Mouse (Mus musculus) stomach, postnatal 0 days (tissue): ENCODE measurements around the gene Plaur. TPM values are rescaled to one million over a fixed set of nuclear protein-coding genes. Genes with fewer than 3 reads are reported as not detected.

Experiments used
- ATAC-seq: fragments of 200-750 bp; cut with Nextera tagmentation; 2 replicates; pipeline ENCODE4 v1.8.0; 2017; ENCODE audit not compliant: low FRiP score, low TSS enrichment
- DNase-seq: peaks from one replicate; pipeline ENCODE4 v3.0.0-alpha.2; 2016; ENCODE audit warnings: low spot score
- H3K27ac ChIP-seq: fragments of 300-500 bp; sonication (generic); replicated peaks from 2 replicates; pipeline ENCODE4 v1.5.1; 2014; ENCODE audit warnings: mild to moderate bottlenecking, control low read depth
- H3K27me3 ChIP-seq: fragments of 300-500 bp; sonication (generic); 2 replicates; pipeline ENCODE4 v1.6.1; 2014; ENCODE audit warnings: low read length; ENCODE audit not compliant: control insufficient read depth, insufficient read depth
- H3K36me3 ChIP-seq: fragments of 300-500 bp; sonication (generic); 2 replicates; pipeline ENCODE4 v1.6.1; 2014; ENCODE audit warnings: low read length, mixed read lengths; ENCODE audit not compliant: control insufficient read depth, insufficient read depth
- H3K4me1 ChIP-seq: fragments of 300-500 bp; sonication (generic); replicated peaks from 2 replicates; pipeline ENCODE4 v1.6.1; 2014; ENCODE audit warnings: antibody characterized with exemption; ENCODE audit not compliant: control insufficient read depth, insufficient read depth
- H3K4me2 ChIP-seq: fragments of 300-500 bp; sonication (generic); replicated peaks from 2 replicates; pipeline ENCODE4 v1.6.1; 2014; ENCODE audit warnings: low read depth, mild to moderate bottlenecking, control low read depth, moderate library complexity
- H3K4me3 ChIP-seq: fragments of 300-500 bp; sonication (generic); 2 replicates; pipeline ENCODE4 v1.5.1; 2014; ENCODE audit warnings: low read depth, low read length, control low read depth
- H3K9ac ChIP-seq: fragments of 300-500 bp; sonication (generic); 2 replicates; pipeline ENCODE4 v1.6.1; 2014; ENCODE audit warnings: mild to moderate bottlenecking, low read length, control low read depth, mixed read lengths
- H3K9me3 ChIP-seq: fragments of 300-500 bp; sonication (generic); 2 replicates; pipeline ENCODE4 v1.6.1; 2016; ENCODE audit warnings: low read length; ENCODE audit not compliant: control insufficient read depth
- CTCF ChIP-seq: IDR thresholded peaks from 2 replicates; pipeline ENCODE4 v1.5.1; 2016; ENCODE audit warnings: antibody characterized with exemption, low read depth, mild to moderate bottlenecking, moderate library complexity
- EP300 ChIP-seq: optimal IDR thresholded peaks from 2 replicates; pipeline ENCODE3; 2016; ENCODE audit warnings: antibody characterized with exemption
- WGBS: fragments of 180-500 bp; shearing (Covaris S2); extraction: QIAGEN DNeasy Blood & Tissue Kit; methylation state at CpG from one replicate; pipeline ENCODE4 v1.1.7; 2014; 5-methylcytosine and 5-hydroxymethylcytosine counted together
- polyA plus RNA-seq: library from polyadenylated mRNA; unstranded; fragments of >200 nt; fragmentation: Nextera tagmentation; extraction: Ambion mirVana; gene quantifications from 2 replicates; pipeline ENCODE4 v1.2.1, GENCODE M21; 2015

Gene Plaur
- polyA plus RNA-seq, 1 experiment from 2014 or later = 26.8 TPM

GRCm38 (mm10) chr7:24450585-24451017 lies 11.7 kb upstream of the Plaur start:
- TF ChIP-seq CTCF (no peak), EP300 (no peak)
- Histone ChIP-seq H3K27me3 (no peaks in the 10 kb centered on the region), H3K4me1 (no peaks in the 10 kb centered on the region), H3K27ac (no peak overlapping the region), H3K9me3 (no peaks in the 10 kb centered on the region), H3K4me2 (no peak overlapping the region), H3K9ac (no peak overlapping the region), H3K4me3 (no peak overlapping the region), H3K36me3 (no peaks in the 10 kb centered on the region)
- DNase-seq (peak; percentile 77), ATAC-seq (peak; percentile 79)
- WGBS = 42% methylated on average over 9 of the region's 9 CpGs

GRCm38 (mm10) chr7:24451855-24452311 lies 10.4 kb upstream of the Plaur start, which contains the start of gene Irgc1:
Gene Irgc1 (minus strand): TSS chr7:24452297.
- no peaks in the 10 kb centered on the region for H3K27me3 ChIP-seq
- H3K4me1 ChIP-seq = no peaks in the 10 kb centered on the region
- WGBS = 60% methylated on average over 9 of the region's 9 CpGs
- H3K4me3 ChIP-seq = no peak within 1 kb of the TSS
- no peaks in the 10 kb centered on the region for H3K36me3 ChIP-seq
- no peaks in the 10 kb centered on the region for H3K9me3 ChIP-seq
- H3K9ac ChIP-seq = no peak within 1 kb of the TSS
- no peak within 1 kb of the TSS for H3K27ac ChIP-seq
- TF ChIP-seq EP300 = no peak
- no peak for TF ChIP-seq CTCF
- ATAC-seq (no peak), DNase-seq (no peak)
- no peak within 1 kb of the TSS for H3K4me2 ChIP-seq

- DNase-seq = no peak
- ATAC-seq = no peak
- 63% methylated on average over 2 of the region's 2 CpGs for WGBS
Observed at GRCm38 (mm10) chr7:24454199-24454598, 8.1 kb upstream of the Plaur start.

GRCm38 (mm10) chr7:24455726-24456125 lies 6.6 kb upstream of the Plaur start:
- Histone ChIP-seq H3K4me1 (no peaks in the 10 kb centered on the region), H3K4me2 (no peak overlapping the region), H3K36me3 (no peaks in the 10 kb centered on the region), H3K9me3 (no peaks in the 10 kb centered on the region), H3K4me3 (no peak overlapping the region), H3K27ac (no peak overlapping the region), H3K9ac (no peak overlapping the region), H3K27me3 (no peaks in the 10 kb centered on the region)
- TF ChIP-seq CTCF (no peak), EP300 (no peak)
- DNase-seq = no peak
- no peak for ATAC-seq
- WGBS = 57% methylated on average over 5 of the region's 5 CpGs

More at GRCm38 (mm10) chr7:24454199-24454598, 8.1 kb upstream of the Plaur start:
- Histone ChIP-seq H3K27me3 (no peaks in the 10 kb centered on the region), H3K27ac (no peak overlapping the region), H3K9ac (no peak overlapping the region), H3K4me2 (no peak overlapping the region), H3K4me1 (no peaks in the 10 kb centered on the region), H3K36me3 (no peaks in the 10 kb centered on the region), H3K9me3 (no peaks in the 10 kb centered on the region), H3K4me3 (no peak overlapping the region)
- no peak for TF ChIP-seq EP300
- no peak for TF ChIP-seq CTCF

GRCm38 (mm10) chr7:24457726-24458370 lies 4.4 kb upstream of the Plaur start:
- H3K4me2 ChIP-seq = no peak overlapping the region
- H3K36me3 ChIP-seq = no peaks in the 10 kb centered on the region
- DNase-seq (no peak), ATAC-seq (no peak)
- H3K27me3 ChIP-seq = no peaks in the 10 kb centered on the region
- H3K9me3 ChIP-seq = no peaks in the 10 kb centered on the region
- H3K4me3 ChIP-seq = no peak overlapping the region
- no peak overlapping the region for H3K27ac ChIP-seq
- 0 out of 2 replicates have a peak, but pooled peaks cover 2% of the 10 kb centered on the region for H3K4me1 ChIP-seq
- H3K9ac ChIP-seq = no peak overlapping the region
- 53% methylated on average over 10 of the region's 10 CpGs for WGBS
- TF ChIP-seq CTCF = no peak
- TF ChIP-seq EP300 = no peak

GRCm38 (mm10) chr7:24459440-24459839 lies 2.8 kb upstream of the Plaur start:
- peak; percentile 83 for ATAC-seq
- peak overlapping the region; percentile 91 for H3K27ac ChIP-seq
- H3K27me3 ChIP-seq = no peaks in the 10 kb centered on the region
- no peak overlapping the region for H3K4me2 ChIP-seq
- peaks cover 2% of the 10 kb centered on the region; the same call in 1 of the 2 replicates for H3K4me1 ChIP-seq
- H3K36me3 ChIP-seq = no peaks in the 10 kb centered on the region
- no peak for TF ChIP-seq CTCF
- TF ChIP-seq EP300 = no peak
- 51% methylated on average over 5 of the region's 5 CpGs for WGBS
- H3K4me3 ChIP-seq = no peak overlapping the region
- DNase-seq = peak; percentile 74
- H3K9me3 ChIP-seq = no peaks in the 10 kb centered on the region
- H3K9ac ChIP-seq = no peak overlapping the region
